Mouse (Mus musculus): ENCODE measurements around the gene Tbx1. TPM values are rescaled to one million over a fixed set of nuclear protein-coding genes. Genes with fewer than 3 reads are reported as not detected.
A peak's percentile ranks its signal among the peaks of the same experiment; 100 is the strongest.

Tbx1 gene
- polyA plus RNA-seq (2015; fragmentation: Nextera tagmentation; extraction: Ambion mirVana) = 0.34 TPM in 2 replicates

- Histone ChIP-seq H3K27me3 (ENCODE audit: control insufficient read depth, insufficient read depth, low read length) (peaks cover 39% of the 10 kb centered on the region), H3K27ac (replicated peaks) (no peak within 1 kb of the TSS), H3K36me3 (ENCODE audit: control insufficient read depth, insufficient read depth, low read length) (no peaks in the 10 kb centered on the region), H3K4me2 (replicated peaks; ENCODE audit: low read depth) (peak within 1 kb of the TSS; percentile 59), H3K4me3 (ENCODE audit: low read depth, low read length) (peak within 1 kb of the TSS; percentile 35), H3K9me3 (ENCODE audit: control insufficient read depth, low read length) (no peaks in the 10 kb centered on the region), H3K9ac (ENCODE audit: low read length) (no peak within 1 kb of the TSS), H3K4me1 (replicated peaks; ENCODE audit: control insufficient read depth, insufficient read depth) (peaks cover 10% of the 10 kb centered on the region)
- peak; percentile 64 for TF ChIP-seq CTCF (IDR thresholded peaks at IDR 0.05; ENCODE audit: low read depth)
- no peak for TF ChIP-seq EP300 (optimal IDR thresholded peaks at IDR 0.05)
- DNase-seq (ENCODE audit: low spot score) (peak; percentile 62), ATAC-seq (ENCODE audit: low FRiP score, low TSS enrichment) (no peak)
- 15% methylated on average over 48 of the region's 48 CpGs for WGBS
Measured at GRCm38 (mm10) chr16:18589804-18590790, at the start of gene Tbx1. Gene Tbx1, minus strand, starts transcription at chr16:18590671.

GRCm38 (mm10) chr16:18639382-18639929, 49.0 kb upstream of the Tbx1 start:
- Histone ChIP-seq H3K4me3 (ENCODE audit: low read depth, low read length) (no peak overlapping the region), H3K27me3 (ENCODE audit: control insufficient read depth, insufficient read depth, low read length) (no peaks in the 10 kb centered on the region), H3K36me3 (ENCODE audit: control insufficient read depth, insufficient read depth, low read length) (no peaks in the 10 kb centered on the region), H3K4me1 (replicated peaks; ENCODE audit: control insufficient read depth, insufficient read depth) (no peaks in the 10 kb centered on the region), H3K9me3 (ENCODE audit: control insufficient read depth, low read length) (no peaks in the 10 kb centered on the region), H3K9ac (ENCODE audit: low read length) (no peak overlapping the region), H3K4me2 (replicated peaks; ENCODE audit: low read depth) (no peak overlapping the region), H3K27ac (replicated peaks) (no peak overlapping the region)
- WGBS = 57% methylated on average over 1 of the region's 1 CpGs
- ATAC-seq (ENCODE audit: low FRiP score, low TSS enrichment) (no peak), DNase-seq (ENCODE audit: low spot score) (no peak)
- TF ChIP-seq CTCF (IDR thresholded peaks at IDR 0.05; ENCODE audit: low read depth) (no peak), EP300 (optimal IDR thresholded peaks at IDR 0.05) (no peak)

- Histone ChIP-seq H3K27ac (replicated peaks) (no peak overlapping the region), H3K36me3 (ENCODE audit: control insufficient read depth, insufficient read depth, low read length) (no peaks in the 10 kb centered on the region), H3K4me3 (ENCODE audit: low read depth, low read length) (no peak overlapping the region), H3K4me1 (replicated peaks; ENCODE audit: control insufficient read depth, insufficient read depth) (no peaks in the 10 kb centered on the region), H3K9ac (ENCODE audit: low read length) (no peak overlapping the region), H3K4me2 (replicated peaks; ENCODE audit: low read depth) (no peak overlapping the region), H3K9me3 (ENCODE audit: control insufficient read depth, low read length) (no peaks in the 10 kb centered on the region), H3K27me3 (ENCODE audit: control insufficient read depth, insufficient read depth, low read length) (no peaks in the 10 kb centered on the region)
- DNase-seq (ENCODE audit: low spot score) (no peak), ATAC-seq (ENCODE audit: low FRiP score, low TSS enrichment) (no peak)
- no peak for TF ChIP-seq CTCF (IDR thresholded peaks at IDR 0.05; ENCODE audit: low read depth)
- TF ChIP-seq EP300 (optimal IDR thresholded peaks at IDR 0.05) = no peak
- 56% methylated on average over 2 of the region's 2 CpGs for WGBS
Measured at GRCm38 (mm10) chr16:18638396-18638795, 47.9 kb upstream of the Tbx1 start.

- Histone ChIP-seq H3K4me1 (replicated peaks; ENCODE audit: control insufficient read depth, insufficient read depth) (no peaks in the 10 kb centered on the region), H3K9ac (ENCODE audit: low read length) (no peak overlapping the region), H3K4me2 (replicated peaks; ENCODE audit: low read depth) (no peak overlapping the region), H3K27me3 (ENCODE audit: control insufficient read depth, insufficient read depth, low read length) (no peaks in the 10 kb centered on the region), H3K27ac (replicated peaks) (no peak overlapping the region), H3K9me3 (ENCODE audit: control insufficient read depth, low read length) (no peaks in the 10 kb centered on the region), H3K4me3 (ENCODE audit: low read depth, low read length) (no peak overlapping the region), H3K36me3 (ENCODE audit: control insufficient read depth, insufficient read depth, low read length) (no peaks in the 10 kb centered on the region)
- ATAC-seq (ENCODE audit: low FRiP score, low TSS enrichment) = no peak
- TF ChIP-seq CTCF (IDR thresholded peaks at IDR 0.05; ENCODE audit: low read depth) (no peak), EP300 (optimal IDR thresholded peaks at IDR 0.05) (no peak)
- no peak for DNase-seq (ENCODE audit: low spot score)
- 63% methylated on average over 3 of the region's 3 CpGs for WGBS
Measured at GRCm38 (mm10) chr16:18636804-18637203, 46.3 kb upstream of the Tbx1 start.

- H3K4me2 ChIP-seq (replicated peaks; ENCODE audit: low read depth) = no peak overlapping the region
- no peaks in the 10 kb centered on the region for H3K4me1 ChIP-seq (replicated peaks; ENCODE audit: control insufficient read depth, insufficient read depth)
- no peaks in the 10 kb centered on the region for H3K9me3 ChIP-seq (ENCODE audit: control insufficient read depth, low read length)
- H3K36me3 ChIP-seq (ENCODE audit: control insufficient read depth, insufficient read depth, low read length) = no peaks in the 10 kb centered on the region
- no peak overlapping the region for H3K9ac ChIP-seq (ENCODE audit: low read length)
- H3K27me3 ChIP-seq (ENCODE audit: control insufficient read depth, insufficient read depth, low read length) = no peaks in the 10 kb centered on the region
- no peak overlapping the region for H3K4me3 ChIP-seq (ENCODE audit: low read depth, low read length)
- TF ChIP-seq EP300 (optimal IDR thresholded peaks at IDR 0.05) (no peak), CTCF (IDR thresholded peaks at IDR 0.05; ENCODE audit: low read depth) (no peak)
- H3K27ac ChIP-seq (replicated peaks) = no peak overlapping the region
- DNase-seq (ENCODE audit: low spot score) (no peak), ATAC-seq (ENCODE audit: low FRiP score, low TSS enrichment) (no peak)
- WGBS = 75% methylated on average over 5 of the region's 5 CpGs
Measured at GRCm38 (mm10) chr16:18636401-18636800, 45.9 kb upstream of the Tbx1 start.

GRCm38 (mm10) chr16:18633333-18633732, 42.9 kb upstream of the Tbx1 start:
- Histone ChIP-seq H3K4me2 (replicated peaks; ENCODE audit: low read depth) (no peak overlapping the region), H3K36me3 (ENCODE audit: control insufficient read depth, insufficient read depth, low read length) (no peaks in the 10 kb centered on the region), H3K4me1 (replicated peaks; ENCODE audit: control insufficient read depth, insufficient read depth) (no peaks in the 10 kb centered on the region), H3K4me3 (ENCODE audit: low read depth, low read length) (no peak overlapping the region), H3K9ac (ENCODE audit: low read length) (no peak overlapping the region), H3K27ac (replicated peaks) (no peak overlapping the region), H3K9me3 (ENCODE audit: control insufficient read depth, low read length) (no peaks in the 10 kb centered on the region), H3K27me3 (ENCODE audit: control insufficient read depth, insufficient read depth, low read length) (no peaks in the 10 kb centered on the region)
- no peak for ATAC-seq (ENCODE audit: low FRiP score, low TSS enrichment)
- DNase-seq (ENCODE audit: low spot score) = no peak
- TF ChIP-seq EP300 (optimal IDR thresholded peaks at IDR 0.05) = no peak
- no peak for TF ChIP-seq CTCF (IDR thresholded peaks at IDR 0.05; ENCODE audit: low read depth)
- WGBS = 6% methylated on average over 1 of the region's 1 CpGs

Measured in stomach, postnatal 0 days (tissue).